Mouse (Mus musculus) urinary bladder, postnatal 25 days (tissue): ENCODE measurements at regions not wholly inside any gene's neighbourhood (a gene's known extent, or its start where the extent isn't known, plus 50 kb on each side); places are given as distances from the start of the nearest gene placed in this dataset.

ENCODE experiments used
- DNase-seq: peaks from one replicate; pipeline ENCODE4 v3.0.0; 2022; ENCODE audit warnings: low spot score

DNA sequence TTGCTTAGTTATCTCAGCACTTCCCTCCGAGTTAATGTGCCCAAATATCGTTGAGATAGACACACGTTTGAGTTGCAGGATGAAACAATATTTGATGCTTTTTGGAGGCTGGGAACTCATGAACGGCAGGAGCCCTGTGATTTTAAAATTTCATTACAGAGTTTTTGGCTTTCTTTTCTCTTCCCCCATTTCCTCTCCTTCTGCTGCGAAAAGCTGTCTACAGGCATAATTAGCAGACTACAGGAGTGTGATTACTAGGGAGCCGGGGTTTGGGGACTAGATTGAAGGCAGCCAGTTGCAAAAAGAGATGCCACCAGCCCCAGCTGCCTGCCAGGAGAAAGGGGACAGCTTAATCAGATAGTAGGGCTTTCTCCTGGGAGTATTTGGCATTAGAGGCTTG is 274.2 kb upstream of the Mki67 start:
- no peak for DNase-seq

DNA sequence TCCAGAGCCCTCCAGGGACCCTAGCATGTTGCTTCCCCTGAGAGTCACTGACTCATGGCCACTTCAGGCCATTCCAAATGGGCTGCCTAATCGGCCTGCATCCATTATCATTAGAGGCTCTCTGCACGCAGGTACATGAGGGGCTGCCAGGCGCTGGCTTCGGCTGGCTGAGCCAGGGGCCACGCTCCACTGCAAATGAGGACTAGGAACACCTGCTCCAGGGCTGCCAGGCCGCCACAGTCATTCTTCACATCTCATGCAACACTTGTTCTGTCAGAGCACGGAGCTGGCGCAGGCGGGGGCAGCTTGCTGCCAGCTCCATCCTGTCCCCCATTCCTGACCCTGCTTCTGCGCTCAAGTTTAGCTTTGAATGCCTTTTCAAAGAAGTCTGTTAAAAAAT is 280.7 kb upstream of the Mki67 start:
- DNase-seq = no peak

DNA sequence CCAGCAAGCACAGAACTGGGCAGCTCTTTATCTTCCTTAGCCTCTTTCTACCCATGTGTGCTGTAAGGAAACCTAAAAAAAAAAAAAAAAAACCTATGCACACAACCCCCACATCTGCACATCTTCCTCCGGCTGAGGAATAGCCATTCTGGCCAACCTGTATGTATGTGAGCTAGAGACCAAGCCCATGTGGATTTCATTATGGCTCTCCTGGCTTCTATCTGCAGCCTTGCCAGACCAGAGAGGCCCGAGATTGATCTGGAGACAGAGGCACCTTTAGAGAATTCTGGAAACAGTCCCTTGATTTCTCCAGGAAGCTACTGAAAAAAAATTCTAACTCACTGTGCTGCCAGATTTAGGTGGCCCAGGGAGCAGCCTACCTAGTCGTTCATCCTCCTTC is 281.5 kb upstream of the Mki67 start:
- no peak for DNase-seq

DNA sequence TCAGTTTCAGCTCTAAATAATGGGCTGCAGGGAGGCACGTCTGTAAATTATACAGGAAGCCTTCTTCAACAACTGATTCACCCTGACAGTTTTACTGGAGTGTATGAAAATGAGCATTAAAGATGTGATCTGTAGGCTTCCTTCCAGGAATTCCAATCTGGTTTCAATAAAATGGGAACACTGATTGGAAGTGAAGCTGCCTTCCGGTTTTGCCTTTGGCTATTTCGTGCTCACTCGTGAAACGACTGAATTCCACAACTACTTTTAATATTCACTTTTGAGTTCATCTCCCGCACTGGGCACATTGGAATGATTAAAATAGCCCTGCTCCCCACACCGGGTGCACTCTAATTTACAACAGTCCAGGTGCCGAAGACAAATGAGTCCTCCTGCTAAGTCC is 286.2 kb upstream of the Mki67 start:
- no peak for DNase-seq

DNA sequence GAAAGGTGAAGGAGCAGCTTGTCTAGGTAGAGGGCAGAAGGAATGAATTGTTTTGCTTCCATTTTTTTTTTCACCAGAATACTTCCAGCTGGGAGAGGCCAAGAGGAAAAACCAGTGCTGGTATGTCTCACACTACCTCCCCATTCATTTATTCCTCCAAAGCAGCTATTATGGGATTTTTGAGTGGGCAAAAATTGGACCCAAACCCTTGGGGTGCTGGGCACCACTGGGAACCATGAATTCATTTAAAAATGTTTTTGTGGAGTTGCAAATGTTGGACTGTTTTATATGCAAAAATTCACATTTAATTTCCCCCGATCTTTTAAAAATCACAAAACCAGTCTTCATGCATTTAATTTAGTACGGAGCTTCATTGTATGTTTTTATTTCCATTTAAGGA is 287.1 kb upstream of the Mki67 start:
- DNase-seq = no peak

DNA sequence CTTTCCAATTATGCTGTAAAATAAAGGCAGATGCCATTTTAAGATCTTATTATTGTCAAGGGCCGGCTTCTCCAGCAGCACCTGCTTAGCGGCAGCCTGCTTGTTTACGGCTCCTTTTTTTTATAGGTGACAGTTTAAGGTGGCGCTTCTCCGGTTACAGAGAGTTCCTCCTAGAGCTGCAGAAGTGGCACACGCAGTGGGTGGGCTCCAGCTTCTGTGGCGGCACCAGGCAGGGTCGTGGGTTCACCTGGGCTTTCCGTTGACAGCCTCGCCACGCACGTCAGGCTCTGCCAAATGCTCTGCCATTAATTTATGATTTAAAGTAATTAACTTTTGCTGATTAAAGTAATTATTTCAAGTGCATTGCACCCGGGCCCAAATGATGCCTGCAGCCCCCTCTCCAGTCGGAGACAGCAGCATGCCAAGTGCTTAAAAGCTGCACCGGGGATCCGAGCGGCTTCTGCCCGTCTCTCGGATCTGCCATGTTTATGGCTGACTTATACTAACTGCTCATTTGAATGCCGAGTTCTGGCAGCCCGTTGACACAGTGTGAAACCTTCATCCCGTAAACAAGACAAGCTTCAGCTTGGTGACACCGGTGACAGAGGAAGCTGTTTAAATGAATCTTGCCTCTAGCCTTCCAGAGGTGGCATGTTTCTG is 291.8 kb upstream of the Mki67 start:
- no peak for DNase-seq

DNA sequence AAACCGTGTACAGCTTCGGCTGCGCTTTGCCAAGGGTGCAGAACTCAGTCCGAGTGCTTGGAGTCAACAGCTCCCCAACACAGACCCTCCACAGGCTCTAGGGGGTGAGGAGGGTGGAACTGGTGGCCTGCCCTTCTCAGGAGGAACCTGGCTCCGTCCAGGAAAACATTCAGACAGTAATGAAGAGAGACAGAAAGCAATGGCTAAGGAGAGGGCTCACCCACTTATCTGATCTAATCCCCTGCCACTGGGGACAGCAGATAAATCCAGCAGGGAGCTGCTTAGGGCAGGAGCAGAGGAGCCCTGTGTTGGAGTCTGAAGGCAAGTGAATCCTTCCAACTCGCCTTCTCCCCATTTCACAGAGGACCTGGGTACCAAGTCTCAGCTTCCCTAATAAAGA is 292.3 kb upstream of the Mki67 start:
- no peak for DNase-seq

DNA sequence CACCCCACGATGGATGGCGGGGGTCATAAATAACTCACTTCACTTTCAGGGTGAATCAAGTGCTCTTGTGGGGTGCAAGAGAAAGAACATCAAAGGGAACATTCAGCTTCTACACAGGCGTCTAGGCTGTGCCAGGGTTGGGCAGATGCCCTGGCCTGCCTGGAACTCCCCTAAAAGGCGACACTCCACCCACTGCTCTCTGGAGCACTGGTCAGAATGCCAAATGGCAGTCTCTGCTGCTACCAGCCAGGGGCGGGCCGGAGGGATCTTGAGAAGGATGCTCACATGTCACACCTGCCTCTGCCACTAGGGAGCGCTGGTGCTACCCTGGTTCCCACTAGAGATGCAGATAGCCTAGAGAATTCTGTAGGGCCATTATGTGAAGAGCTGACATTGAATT is 293.9 kb upstream of the Mki67 start:
- DNase-seq = peak; percentile 9

DNA sequence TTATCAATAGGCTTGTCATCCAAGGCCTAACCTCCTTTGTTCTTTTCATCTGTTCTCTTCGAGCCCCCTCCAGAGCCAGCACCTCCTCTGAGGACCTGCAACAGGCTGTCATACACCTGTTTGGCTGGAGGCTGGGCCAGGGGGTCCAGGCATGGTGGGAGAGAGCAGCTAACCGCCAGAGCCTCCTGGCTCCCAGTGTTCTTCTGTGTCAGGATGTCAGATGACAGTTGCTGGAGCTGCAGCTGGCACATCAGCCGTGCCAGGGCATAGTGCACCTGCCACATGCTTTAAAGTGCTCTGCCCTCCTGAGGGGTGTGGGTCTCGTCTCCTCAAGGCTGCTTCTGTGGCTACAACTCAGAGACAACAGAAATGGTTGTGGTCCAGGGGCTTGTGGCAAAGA is 298.5 kb upstream of the Mki67 start:
- no peak for DNase-seq

DNA sequence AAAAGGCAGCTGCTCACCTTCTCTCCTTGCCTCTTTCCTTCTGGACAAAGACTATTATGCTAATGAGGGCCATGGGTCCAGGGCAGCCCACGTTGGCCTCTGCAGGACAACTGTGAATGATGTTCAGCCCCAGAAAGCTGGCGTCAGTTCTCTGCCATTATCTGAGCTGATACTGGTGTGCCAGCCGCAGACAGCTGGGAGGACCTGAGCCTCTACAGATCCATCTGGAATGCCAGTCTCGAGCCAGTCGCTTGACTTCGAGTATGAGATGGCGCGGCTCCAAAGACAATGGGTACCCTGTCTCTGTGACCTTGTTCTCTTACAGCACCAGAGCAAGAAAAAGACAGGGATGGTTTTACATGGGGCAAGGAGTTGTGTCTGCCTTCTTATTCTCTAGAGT is 300.8 kb upstream of the Mki67 start:
- DNase-seq = no peak

DNA sequence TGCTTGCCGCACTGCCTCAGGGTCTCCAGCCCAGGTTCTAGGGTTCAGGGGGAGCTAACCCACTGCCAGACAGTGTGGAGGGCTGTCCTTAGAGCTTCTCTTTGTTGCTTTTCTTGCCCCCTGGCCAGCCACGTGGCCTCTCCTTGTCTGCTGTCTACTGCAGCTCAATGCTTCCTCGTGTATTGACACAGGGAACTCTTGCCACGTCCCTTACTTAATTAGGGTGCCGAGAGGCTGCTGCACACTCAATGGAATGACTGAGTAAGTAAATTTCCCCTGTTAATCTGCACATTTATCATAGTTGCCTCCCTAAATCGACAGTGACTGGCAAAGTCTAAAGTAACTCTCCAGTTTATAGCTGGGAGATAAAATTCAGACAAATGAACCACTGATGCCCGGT is 304.4 kb upstream of the Mki67 start:
- no peak for DNase-seq

DNA sequence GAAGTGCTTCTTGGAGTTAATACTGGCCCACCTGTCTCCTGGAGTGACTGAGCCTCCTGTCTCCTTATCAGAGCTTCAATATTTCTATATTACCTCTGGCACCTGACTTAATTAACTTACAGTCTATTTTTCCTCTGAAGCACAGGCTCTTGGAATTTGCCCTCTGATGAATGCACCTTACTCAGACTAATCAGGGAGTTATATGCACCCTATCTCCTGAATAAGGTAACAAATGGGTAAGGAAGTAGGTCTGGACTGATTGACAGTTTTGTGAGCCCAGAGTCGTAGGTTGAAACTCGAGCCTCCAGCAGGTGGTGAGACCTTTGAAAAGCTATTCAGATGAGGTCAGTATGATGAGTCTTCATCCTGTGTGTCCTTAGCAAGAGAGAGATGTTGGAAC is 304.9 kb upstream of the Mki67 start:
- no peak for DNase-seq

DNA sequence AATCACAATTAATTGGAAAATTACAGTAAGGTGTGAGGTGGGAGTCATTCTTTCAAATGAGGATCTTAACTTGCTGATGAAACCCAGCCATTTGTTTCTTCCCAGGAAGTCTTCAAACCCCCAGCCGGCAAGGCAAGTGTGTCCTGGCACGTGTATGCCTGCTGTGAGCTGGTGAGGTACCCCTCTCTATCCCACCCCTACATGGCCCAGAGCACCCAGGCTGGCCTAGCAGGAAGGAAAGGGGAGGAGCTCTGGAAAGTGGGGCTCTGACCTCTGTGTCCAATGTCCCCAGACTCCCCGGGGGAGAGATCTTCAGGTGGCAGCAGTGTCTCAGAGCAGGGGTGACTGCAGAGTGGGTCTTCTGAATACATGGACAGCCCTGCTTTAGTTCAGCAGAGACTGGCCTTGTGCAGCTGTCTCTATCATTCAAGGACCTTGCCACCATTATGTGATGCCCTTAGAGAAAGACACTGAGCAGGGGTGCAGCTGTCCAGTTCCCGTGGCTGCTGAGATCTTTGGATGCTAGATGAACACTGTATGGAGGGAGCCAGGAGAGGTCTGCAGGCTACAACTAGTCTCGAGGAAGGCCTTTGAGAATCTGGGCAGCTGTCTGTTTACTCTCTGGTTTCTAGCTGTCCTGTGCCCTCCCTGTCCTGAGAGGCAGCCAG is 306.8 kb upstream of the Mki67 start:
- DNase-seq = no peak

DNA sequence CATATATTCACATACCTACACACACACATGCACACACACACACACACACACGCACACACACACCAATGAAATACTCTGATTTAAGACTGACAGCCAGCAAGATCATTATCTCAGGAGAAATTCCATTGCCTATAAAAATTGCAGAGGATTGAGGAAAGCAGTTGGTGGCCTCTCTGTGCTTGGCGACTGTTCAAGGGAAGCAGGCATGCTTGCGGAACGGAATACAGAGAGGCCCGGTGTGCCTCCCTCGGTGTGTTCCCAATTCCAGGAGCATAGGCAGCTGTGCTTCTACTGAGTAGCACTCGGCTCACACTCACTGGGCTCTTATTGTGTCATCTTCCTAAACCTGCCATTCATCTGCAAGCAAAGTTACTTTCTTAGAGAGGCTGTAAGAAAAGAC is 310.3 kb upstream of the Mki67 start:
- DNase-seq = no peak

DNA sequence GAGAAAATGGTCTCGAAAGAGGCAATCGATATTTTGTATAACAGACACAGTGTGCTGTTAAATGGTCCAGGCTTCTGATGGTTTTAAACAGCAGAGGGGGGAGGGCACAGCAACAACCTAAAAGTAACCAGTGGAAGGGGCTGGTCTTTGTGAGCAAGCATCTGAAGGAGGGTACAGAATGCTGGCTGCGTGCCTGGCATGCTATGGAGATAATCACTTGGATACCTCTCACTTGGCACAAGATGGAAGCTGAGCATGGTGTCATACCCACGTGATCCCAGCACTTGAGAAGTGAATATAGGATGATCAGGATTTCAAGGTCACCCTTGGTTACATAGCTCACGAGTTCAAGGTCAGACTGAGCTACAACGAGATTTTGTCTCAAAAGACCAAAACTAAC is 315.9 kb upstream of the Mki67 start:
- DNase-seq = no peak

DNA sequence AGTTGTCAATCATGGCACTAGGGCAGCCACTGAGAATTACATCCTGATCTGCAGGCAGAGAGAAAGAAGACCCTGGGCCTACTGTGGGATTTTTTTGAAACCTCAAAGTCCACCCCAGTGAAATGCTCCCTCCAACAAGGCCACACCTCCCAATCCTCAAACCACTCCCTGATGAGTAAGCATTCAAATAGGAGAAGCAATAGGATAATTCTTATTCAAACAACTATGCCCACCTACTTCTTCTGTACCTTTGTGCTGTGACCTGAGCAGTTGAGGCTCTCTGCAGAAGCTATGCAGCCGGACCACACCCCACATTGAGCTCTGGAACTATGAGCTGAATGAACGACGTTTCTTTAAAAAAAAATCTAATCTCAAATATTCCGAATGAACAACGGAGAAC is 317.4 kb upstream of the Mki67 start:
- no peak for DNase-seq

DNA sequence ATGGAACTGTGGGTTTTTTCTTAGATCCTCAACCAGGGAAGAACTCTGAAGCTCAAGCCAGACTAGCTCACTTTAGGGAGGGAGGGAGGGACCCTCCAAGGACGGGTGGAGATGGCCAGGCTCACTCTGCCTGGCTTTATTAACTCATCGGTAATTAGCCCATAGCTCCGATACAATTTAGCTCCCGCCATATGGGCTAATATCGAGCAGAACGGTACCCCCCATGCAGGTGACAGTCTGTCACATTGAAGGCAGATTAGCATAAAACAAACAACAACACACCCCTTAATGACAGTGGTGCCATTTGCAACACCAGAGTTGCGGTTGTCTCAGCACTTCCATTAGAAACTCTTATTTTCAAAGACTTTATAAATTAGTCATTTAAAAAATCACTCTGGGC is 319.6 kb upstream of the Mki67 start:
- DNase-seq = no peak

DNA sequence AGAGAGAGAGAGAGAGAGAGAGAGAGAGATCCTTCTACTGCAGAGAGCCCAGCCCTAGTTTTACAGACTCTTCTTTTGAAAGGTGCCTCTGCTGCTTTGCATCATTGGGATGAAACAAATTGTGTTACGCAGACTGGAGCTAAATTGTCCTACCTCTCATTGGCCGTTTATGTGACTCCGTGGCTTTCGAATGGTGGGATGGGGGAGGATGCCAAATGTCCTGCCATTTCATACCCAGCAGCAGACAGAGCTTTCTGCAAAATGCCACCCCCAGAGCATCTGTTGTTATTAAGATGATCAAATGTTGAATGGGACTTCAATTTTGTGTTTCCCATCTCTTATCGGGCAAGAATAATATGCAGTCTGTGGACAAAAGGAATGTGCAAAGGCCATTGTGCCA is 321.9 kb upstream of the Mki67 start:
- DNase-seq = no peak

DNA sequence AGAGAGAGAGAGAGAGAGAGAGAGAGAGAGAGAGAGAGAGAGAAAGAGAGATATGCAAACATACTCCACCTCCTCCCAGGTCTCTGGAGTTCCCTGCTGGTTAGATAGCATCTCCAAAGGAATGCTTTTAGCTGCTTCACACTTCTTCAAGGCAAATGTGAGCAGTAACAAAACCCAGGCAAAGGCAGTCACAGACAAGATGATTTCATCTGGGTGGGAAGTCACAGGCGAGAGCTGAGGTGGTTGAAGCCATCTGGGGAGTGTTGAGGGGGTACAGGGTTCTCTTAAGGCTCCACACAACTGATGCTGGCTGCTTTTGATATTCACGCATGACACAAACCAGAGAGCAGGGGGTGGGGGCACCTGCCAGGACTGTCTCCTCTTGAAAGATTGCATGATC is 322.7 kb upstream of the Mki67 start:
- no peak for DNase-seq

DNA sequence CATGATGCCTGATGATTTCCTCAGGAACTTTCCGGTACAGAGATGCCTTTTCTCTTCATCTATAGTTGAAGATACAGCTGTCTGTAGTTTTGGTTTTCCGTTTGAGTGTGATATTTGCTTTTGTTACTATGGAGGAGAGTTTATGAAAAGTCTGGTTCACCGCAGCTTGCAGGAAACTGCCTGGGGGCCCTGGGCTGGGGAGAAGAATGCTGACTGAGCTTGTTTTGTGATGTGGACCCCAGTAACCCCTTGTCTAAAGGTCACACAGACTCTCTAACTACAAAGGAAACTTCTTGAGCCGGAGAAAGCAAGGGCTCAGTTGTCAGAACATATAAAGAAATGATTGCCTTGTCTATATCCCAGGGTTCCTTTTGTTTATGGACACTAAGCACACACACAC is 325.8 kb upstream of the Mki67 start:
- DNase-seq = no peak

DNA sequence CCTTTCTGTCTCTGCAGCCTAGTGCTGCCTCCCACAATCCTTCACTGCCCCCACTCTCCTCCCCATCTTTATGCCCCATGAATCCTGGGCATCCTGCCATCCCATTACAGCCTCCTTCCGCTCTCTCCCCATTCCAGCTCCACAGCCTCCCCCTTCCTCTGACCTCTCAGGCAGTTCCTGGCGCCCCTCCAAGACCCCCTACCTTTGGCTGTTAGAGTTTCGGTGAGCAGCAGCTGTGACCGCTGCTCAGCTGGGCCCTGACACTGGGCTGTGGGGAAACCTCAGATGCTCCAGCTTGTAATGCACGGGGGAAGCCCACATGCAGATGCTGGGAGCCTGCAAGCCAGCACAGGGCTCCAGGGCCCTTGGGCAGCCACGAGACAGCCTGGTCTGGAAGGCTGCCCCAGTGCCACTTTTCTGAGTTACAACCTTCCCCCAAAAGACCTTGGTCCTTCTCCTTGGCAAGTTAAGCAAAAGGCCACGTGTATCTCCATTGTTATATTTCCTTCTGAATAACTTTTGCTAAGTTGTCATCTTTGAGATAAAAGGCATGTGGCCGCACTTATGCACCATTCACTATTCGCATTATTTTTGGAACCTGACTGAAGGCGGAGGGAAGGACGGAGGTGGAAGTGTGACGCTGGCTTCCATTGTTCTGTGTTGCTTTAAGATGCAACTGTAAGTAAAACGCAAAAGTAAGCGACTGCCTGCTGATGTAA is 330.6 kb upstream of the Mki67 start:
- no peak for DNase-seq

DNA sequence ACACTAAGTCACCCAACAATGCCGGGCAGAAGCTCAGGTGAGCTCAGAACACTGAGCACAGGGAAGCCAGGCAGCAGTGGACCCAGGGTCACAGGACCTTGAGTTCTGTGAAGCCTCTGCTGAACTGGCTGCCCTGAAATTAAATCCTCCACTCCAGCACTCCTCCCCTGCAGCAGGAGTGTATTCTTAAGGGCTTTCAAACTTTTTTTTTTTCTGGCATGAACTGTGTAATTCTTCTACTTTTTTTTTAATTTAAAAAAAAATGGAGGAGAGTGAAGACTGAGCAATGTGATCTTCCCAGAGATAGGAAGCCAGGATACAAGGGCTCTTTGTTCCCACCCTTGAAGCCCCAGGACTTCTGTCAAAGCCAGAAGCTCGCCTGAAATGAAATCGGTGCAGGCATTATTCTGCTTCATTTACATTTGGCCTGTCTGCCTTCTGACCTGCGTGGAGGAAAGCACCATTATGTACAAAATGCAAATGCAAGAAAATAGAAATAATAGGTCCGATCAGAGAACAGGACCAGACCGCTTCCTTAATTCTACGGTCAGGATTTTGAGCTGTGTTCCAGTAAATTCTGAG is 331.3 kb upstream of the Mki67 start:
- no peak for DNase-seq

DNA sequence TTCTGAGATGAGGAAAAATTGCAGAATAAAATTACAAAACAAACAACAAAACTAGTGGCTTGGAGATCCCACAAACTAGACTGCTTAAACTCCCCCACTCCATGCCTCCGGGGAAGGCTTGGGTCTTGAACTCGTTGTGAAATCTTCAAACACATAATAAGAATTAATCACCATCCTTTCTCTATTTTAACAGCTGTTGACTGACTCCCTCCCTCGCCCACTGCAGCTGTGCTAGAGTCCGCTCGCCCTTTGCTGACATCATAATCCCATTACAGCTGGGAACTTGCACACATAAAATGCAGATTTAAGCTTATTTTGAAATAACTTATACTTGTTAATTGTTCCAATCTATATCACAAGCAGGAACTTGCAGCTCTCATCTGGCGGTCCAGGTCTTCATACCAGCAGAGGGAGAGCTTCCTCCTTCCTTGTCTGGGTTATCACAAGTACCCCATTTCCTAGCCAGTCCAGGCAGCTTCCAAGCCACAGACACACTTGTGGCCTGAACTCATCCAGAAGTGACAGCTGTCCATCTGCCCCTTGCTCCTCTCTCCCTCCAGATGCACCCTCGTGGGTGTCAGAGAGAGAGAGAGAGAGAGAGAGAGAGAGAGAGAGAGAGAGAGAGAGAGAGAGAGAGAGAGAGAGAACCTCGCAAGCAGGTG is 332.9 kb upstream of the Mki67 start:
- no peak for DNase-seq
